Mouse (Mus musculus) MEL (cell line): Measurements from ENCODE around the gene Alpk1. TPM values are rescaled to one million over a fixed set of nuclear protein-coding genes. Genes with fewer than 3 reads are reported as not detected.

Experiments
- DNase-seq: peaks from one replicate; pipeline ENCODE4 v3.0.0; 2011; ENCODE audit warnings: low read depth, low spot score
- H3K27ac ChIP-seq: 2 replicates; pipeline ENCODE4 v1.5.1; 2012; ENCODE audit warnings: low read depth, mild to moderate bottlenecking, control low read depth, low read length, moderate library complexity; ENCODE audit not compliant: control insufficient read depth
- H3K27me3 ChIP-seq, 2 experiments: fragments of 150-350 bp in 1 of 2; sonication (generic) in 1 of 2; 2 replicates each; pipeline ENCODE4 v1.6.1; 2012; ENCODE audit warnings: low read length in 2 of 2, mild to moderate bottlenecking in 2 of 2, improper control_type of control experiment in 1 of 2, moderate library complexity in 1 of 2; ENCODE audit not compliant: insufficient read depth in 2 of 2, control insufficient read depth in 1 of 2
- H3K36me3 ChIP-seq, 2 experiments: 2 replicates each; pipeline ENCODE4 v1.6.1; 2012 to 2014; ENCODE audit warnings: low read length in 2 of 2, improper control_type of control experiment in 1 of 2, inconsistent platforms in 1 of 2, mild to moderate bottlenecking in 1 of 2; ENCODE audit not compliant: insufficient read depth in 2 of 2, control insufficient read depth in 1 of 2
- H3K4me1 ChIP-seq, 2 experiments: fragments of 150-350 bp in 1 of 2; sonication (generic) in 1 of 2; 2 replicates each; pipeline ENCODE4 v1.6.1; 2012; ENCODE audit warnings: low read length in 2 of 2, improper control_type of control experiment in 1 of 2, mild to moderate bottlenecking in 1 of 2; ENCODE audit not compliant: insufficient read depth in 2 of 2, control insufficient read depth in 1 of 2
- H3K4me3 ChIP-seq, 2 experiments: fragments of 150-350 bp in 1 of 2; sonication (generic) in 1 of 2; 2 replicates each; pipeline ENCODE4 v1.5.1; 2012; ENCODE audit warnings: low read depth in 2 of 2, low read length in 2 of 2, mild to moderate bottlenecking in 2 of 2, moderate library complexity in 2 of 2, control low read depth in 1 of 2, improper control_type of control experiment in 1 of 2; ENCODE audit not compliant: control insufficient read depth in 1 of 2, insufficient read depth in 1 of 2
- H3K79me2 ChIP-seq: 2 replicates; pipeline ENCODE4 v1.6.1; 2012; ENCODE audit warnings: mild to moderate bottlenecking, low read length, moderate library complexity; ENCODE audit not compliant: control insufficient read depth, poor library complexity, insufficient read depth
- H3K9ac ChIP-seq: 2 replicates; pipeline ENCODE4 v1.6.1; 2012; ENCODE audit warnings: low read depth, mild to moderate bottlenecking, control low read depth, low read length, moderate library complexity; ENCODE audit not compliant: control insufficient read depth, poor library complexity, severe bottlenecking
- H3K9me3 ChIP-seq: fragments of 150-350 bp; sonication (generic); replicated peaks from 2 replicates; pipeline ENCODE4 v1.6.1; 2012; ENCODE audit warnings: mild to moderate bottlenecking, low read length, improper control_type of control experiment, moderate library complexity; ENCODE audit not compliant: insufficient read depth
- BHLHE40 ChIP-seq: IDR thresholded peaks from 2 replicates; pipeline ENCODE4 v1.6.1; 2012; ENCODE audit warnings: low read depth, mild to moderate bottlenecking, inconsistent platforms, low read length, improper control_type of control experiment, borderline replicate concordance
- CHD2 ChIP-seq: IDR thresholded peaks from 2 replicates; pipeline ENCODE4 v1.6.1; 2011; ENCODE audit warnings: low read length, improper control_type of control experiment
- CTCF ChIP-seq, 3 experiments: IDR thresholded peaks in 2 of 3; conservative IDR thresholded peaks in 1 of 3; 2 replicates each; pipeline ENCODE4 v1.5.1; 2011 to 2012; ENCODE audit warnings: low read length in 3 of 3, low read depth in 2 of 3, mild to moderate bottlenecking in 2 of 3, improper control_type of control experiment in 1 of 3, inconsistent platforms in 1 of 3, mixed read lengths in 1 of 3, moderate library complexity in 1 of 3; ENCODE audit not compliant: control insufficient read depth in 1 of 3, insufficient read depth in 1 of 3, poor library complexity in 1 of 3, severe bottlenecking in 1 of 3
- E2F4 ChIP-seq: IDR thresholded peaks from 2 replicates; pipeline ENCODE4 v1.6.1; 2011; ENCODE audit warnings: low read depth, low read length, improper control_type of control experiment, borderline replicate concordance
- HCFC1 ChIP-seq: IDR thresholded peaks from 2 replicates; pipeline ENCODE4 v1.6.1; 2012; ENCODE audit warnings: low read depth, mild to moderate bottlenecking, inconsistent platforms, low read length, improper control_type of control experiment, moderate library complexity
- KAT2A ChIP-seq: conservative IDR thresholded peaks from 2 replicates; pipeline ENCODE4 v1.6.1; 2012; ENCODE audit warnings: low read depth, low read length, improper control_type of control experiment, inconsistent platforms
- MEF2A ChIP-seq: IDR thresholded peaks from 2 replicates; pipeline ENCODE4 v1.6.1; 2014; ENCODE audit warnings: low read depth, mild to moderate bottlenecking, inconsistent platforms, low read length, improper control_type of control experiment; ENCODE audit not compliant: poor library complexity, insufficient replicate concordance, severe bottlenecking; ENCODE audit errors: extremely low read depth
- MYB ChIP-seq: IDR thresholded peaks from 2 replicates; pipeline ENCODE4 v1.6.1; 2011; ENCODE audit warnings: mild to moderate bottlenecking, low read depth, low read length, improper control_type of control experiment
- NRF1 ChIP-seq: IDR thresholded peaks from 2 replicates; pipeline ENCODE4 v1.6.1; 2014; ENCODE audit warnings: low read depth, mild to moderate bottlenecking, inconsistent platforms, low read length, improper control_type of control experiment, moderate library complexity; ENCODE audit not compliant: poor library complexity, insufficient read depth, severe bottlenecking
- POLR2A ChIP-seq, 2 experiments: IDR thresholded peaks; 2 replicates each; pipeline ENCODE4 v1.6.1; 2011 to 2012; ENCODE audit warnings: low read length in 2 of 2, mild to moderate bottlenecking in 2 of 2, control low read depth in 1 of 2, improper control_type of control experiment in 1 of 2, low read depth in 1 of 2, moderate library complexity in 1 of 2; ENCODE audit not compliant: control insufficient read depth in 1 of 2, insufficient read depth in 1 of 2, poor library complexity in 1 of 2
- POLR2AphosphoS2 ChIP-seq: IDR thresholded peaks from 2 replicates; pipeline ENCODE4 v1.6.1; 2011; ENCODE audit warnings: low read length, improper control_type of control experiment
- POLR2AphosphoS5 ChIP-seq: IDR thresholded peaks from 2 replicates; pipeline ENCODE4 v1.6.1; 2012; ENCODE audit warnings: low read depth, borderline replicate concordance, mild to moderate bottlenecking, inconsistent platforms, low read length, moderate library complexity, mixed read lengths
- RAD21 ChIP-seq: IDR thresholded peaks from 2 replicates; pipeline ENCODE4 v1.6.1; 2011; ENCODE audit warnings: mild to moderate bottlenecking, low read depth, low read length, improper control_type of control experiment
- RCOR1 ChIP-seq: IDR thresholded peaks from 2 replicates; pipeline ENCODE4 v1.6.1; 2012; ENCODE audit warnings: low read depth, mild to moderate bottlenecking, inconsistent platforms, low read length, improper control_type of control experiment
- TAL1 ChIP-seq: IDR thresholded peaks from 2 replicates; pipeline ENCODE4 v1.6.1; 2012; ENCODE audit warnings: mild to moderate bottlenecking, inconsistent platforms, low read length, moderate library complexity, mixed read lengths
- TBP ChIP-seq: IDR thresholded peaks from 2 replicates; pipeline ENCODE4 v1.8.0; 2011; ENCODE audit warnings: low read depth, low read length, improper control_type of control experiment
- TCF12 ChIP-seq: IDR thresholded peaks from 2 replicates; pipeline ENCODE4 v1.6.1; 2014; ENCODE audit warnings: low read depth, mild to moderate bottlenecking, inconsistent platforms, low read length, improper control_type of control experiment, moderate library complexity
- UBTF ChIP-seq: IDR thresholded peaks from 2 replicates; pipeline ENCODE4 v1.6.1; 2012; ENCODE audit warnings: low read depth, mild to moderate bottlenecking, inconsistent platforms, low read length, improper control_type of control experiment, moderate library complexity, borderline replicate concordance; ENCODE audit not compliant: insufficient read depth
- USF2 ChIP-seq, 2 experiments: IDR thresholded peaks; 2 replicates each; pipeline ENCODE4 v1.6.1; 2011 to 2012; ENCODE audit warnings: improper control_type of control experiment in 2 of 2, low read length in 2 of 2, borderline replicate concordance in 1 of 2, inconsistent platforms in 1 of 2, low read depth in 1 of 2, mild to moderate bottlenecking in 1 of 2; ENCODE audit not compliant: insufficient read depth in 1 of 2
- ZKSCAN1 ChIP-seq: IDR thresholded peaks from 2 replicates; pipeline ENCODE4 v1.6.1; 2012; ENCODE audit warnings: low read depth, mild to moderate bottlenecking, inconsistent platforms, low read length, improper control_type of control experiment, moderate library complexity
- ZNF384 ChIP-seq: IDR thresholded peaks from 2 replicates; pipeline ENCODE4 v1.6.1; 2012; ENCODE audit warnings: low read depth, mild to moderate bottlenecking, inconsistent platforms, low read length, improper control_type of control experiment
- polyA plus RNA-seq, 2 experiments: library from polyadenylated mRNA; stranded (reverse) in 1 of 2; unstranded in 1 of 2; fragments of >175 nt in 1 of 2; fragments of >200 nt in 1 of 2; gene quantifications; 2 replicates each; pipeline versions ENCODE4 v1.2.1 to v1.2.4; 2012; ENCODE audit warnings: low replicate concordance in 2 of 2, low read depth in 1 of 2; ENCODE audit not compliant: insufficient read length in 2 of 2, insufficient read depth in 1 of 2, missing spikeins in 1 of 2
- total RNA-seq: library from RNA; depleted of rRNA; stranded (reverse); fragments of 300-350 nt; gene quantifications from 2 replicates; pipeline ENCODE4 v1.2.3, GENCODE M21; 2012

Gene Alpk1
- total and polyA plus RNA-seq, 3 experiments = 1.8 to 2.4 TPM; not detected in 1

DNA sequence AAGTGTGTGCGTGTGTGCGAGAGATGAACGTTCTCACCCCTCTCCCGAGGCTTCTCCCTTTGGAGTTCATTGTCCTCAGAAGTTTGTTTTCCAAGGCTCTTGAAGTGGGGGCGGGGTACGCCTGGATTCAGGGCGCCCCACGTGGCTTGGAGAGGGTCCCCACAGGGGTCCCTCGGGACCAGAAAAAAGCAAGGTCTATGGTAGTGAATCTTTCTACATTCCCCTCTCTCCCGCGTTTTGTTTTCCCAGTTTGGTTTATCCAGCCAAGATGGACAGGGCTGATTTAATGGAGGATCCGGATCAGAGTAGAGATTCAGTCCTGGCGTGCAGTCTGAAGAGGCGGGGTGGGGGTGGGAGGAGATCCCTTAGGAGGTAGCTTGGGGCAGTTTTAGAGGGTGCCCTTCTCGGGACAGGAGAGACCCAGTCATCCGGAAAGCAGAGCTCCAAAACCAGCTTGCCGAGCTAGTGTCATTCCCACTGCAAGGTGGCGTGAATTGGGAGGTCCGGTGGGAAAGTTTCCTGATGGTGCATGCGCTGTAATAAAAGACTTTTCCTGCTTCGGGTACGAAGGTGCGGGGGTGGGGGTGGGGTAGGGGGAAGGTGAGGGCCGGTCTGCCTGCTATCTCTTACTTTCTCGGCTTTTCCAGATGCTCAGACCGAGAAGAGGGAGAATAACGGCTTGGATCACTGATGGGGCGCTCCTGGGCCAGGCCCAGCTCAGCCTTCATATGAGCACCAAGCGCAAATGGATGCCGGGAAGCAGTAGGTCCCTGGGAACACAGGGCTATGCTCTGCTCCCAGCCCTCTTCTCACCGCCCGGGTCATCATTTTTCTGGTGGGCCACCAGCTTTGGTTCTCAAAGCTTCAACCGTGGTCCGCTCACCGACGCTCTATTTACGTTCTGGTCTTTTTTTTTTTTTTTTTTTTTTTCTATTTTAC, 139.3 kb downstream of the Alpk1 start:
- TF ChIP-seq CTCF (IDR thresholded peaks at IDR 0.05 in 2 of 3, conservative IDR thresholded peaks at IDR 0.05 in 1 of 3; ENCODE audit: control insufficient read depth in 1 of 3, insufficient read depth in 1 of 3, low read depth in 2 of 3, low read length in 3 of 3, poor library complexity in 1 of 3, severe bottlenecking in 1 of 3) (no peak), ZNF384 (no peak), TCF12 (no peak), MEF2A (no peak), MYB (no peak), UBTF (no peak), POLR2A (IDR thresholded peaks at IDR 0.05; ENCODE audit: control insufficient read depth in 1 of 2, insufficient read depth in 1 of 2, low read depth in 1 of 2, low read length in 2 of 2, poor library complexity in 1 of 2) (no peak), TAL1 (no peak), POLR2AphosphoS2 (no peak), HCFC1 (no peak), ZKSCAN1 (no peak), BHLHE40 (no peak), KAT2A (no peak)
- H3K27me3 ChIP-seq = peaks cover under 1 to 9% of the 10 kb centered on the region in 2 experiments; a peak in 2 of 4 replicates
- no peaks in the 10 kb centered on the region; a peak in 1 of 4 replicates for H3K4me1 ChIP-seq
- H3K4me3 ChIP-seq = no peak overlapping the region
- no peak overlapping the region for H3K9ac ChIP-seq
- H3K27ac ChIP-seq = no peak overlapping the region
- no peaks in the 10 kb centered on the region for H3K79me2 ChIP-seq
- no peaks in the 10 kb centered on the region; a peak in 1 of 4 replicates for H3K36me3 ChIP-seq
- H3K9me3 ChIP-seq = no peaks in the 10 kb centered on the region
- DNase-seq = no peak

DNA sequence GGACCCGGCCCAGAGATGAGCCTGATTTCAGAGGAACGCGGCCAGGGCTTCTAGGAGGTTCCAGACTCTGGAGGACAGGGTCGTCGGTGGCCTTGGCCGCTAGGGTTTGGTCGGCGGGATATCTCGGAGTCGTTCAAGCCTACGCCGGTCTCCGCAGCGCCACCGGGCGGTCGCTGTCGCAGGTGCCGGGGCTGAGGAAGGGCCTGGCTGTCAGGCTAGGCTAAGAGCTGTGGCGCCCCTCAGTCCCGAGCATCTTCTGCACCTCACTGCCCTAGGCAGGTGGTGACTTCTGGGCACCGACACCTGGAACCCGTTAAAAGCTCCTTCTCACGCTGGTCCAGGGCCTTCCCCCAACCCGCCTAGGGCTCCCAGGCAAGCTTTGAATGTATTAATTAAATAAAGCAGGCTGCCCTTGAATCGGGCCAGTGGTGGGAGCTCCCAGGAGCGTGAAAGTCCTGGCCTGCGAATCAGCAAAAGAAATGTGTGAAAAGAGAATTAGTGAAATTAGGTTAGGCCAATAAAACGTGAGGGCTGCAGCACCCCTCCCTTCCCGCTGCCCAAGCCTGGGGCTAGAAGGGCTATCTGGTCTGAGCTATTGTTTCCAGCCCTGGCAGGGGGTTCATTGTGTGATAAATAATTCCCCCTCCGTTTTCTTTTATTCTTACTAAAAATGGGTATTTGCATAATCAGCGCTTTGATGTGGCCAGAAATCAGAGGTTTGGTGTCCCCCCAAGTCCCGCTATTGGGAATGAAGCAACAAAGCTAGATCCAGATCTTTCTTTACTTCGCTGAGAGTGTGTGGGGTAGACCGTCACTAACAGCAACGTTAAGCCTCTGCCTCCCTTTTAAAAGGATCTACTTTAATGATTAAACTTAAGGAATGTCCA, 140.2 kb downstream of the Alpk1 start:
- Histone ChIP-seq H3K27me3 (peaks cover 1 to 9% of the 10 kb centered on the region in 2 experiments; a peak in 3 of 4 replicates), H3K79me2 (no peaks in the 10 kb centered on the region), H3K27ac (no peak overlapping the region), H3K9me3 (no peaks in the 10 kb centered on the region), H3K4me3 (no peak overlapping the region), H3K4me1 (no peaks in the 10 kb centered on the region; a peak in 1 of 4 replicates), H3K9ac (no peak overlapping the region), H3K36me3 (no peaks in the 10 kb centered on the region)
- DNase-seq = no peak
- TF ChIP-seq CTCF (IDR thresholded peaks at IDR 0.05 in 2 of 3, conservative IDR thresholded peaks at IDR 0.05 in 1 of 3; ENCODE audit: control insufficient read depth in 1 of 3, insufficient read depth in 1 of 3, low read depth in 2 of 3, low read length in 3 of 3, poor library complexity in 1 of 3, severe bottlenecking in 1 of 3) = no peak
- TF ChIP-seq CHD2 = no peak
- no peak for TF ChIP-seq TBP
- TF ChIP-seq NRF1 = no peak
- TF ChIP-seq E2F4 = no peak
- TF ChIP-seq USF2 (IDR thresholded peaks at IDR 0.05; ENCODE audit: borderline replicate concordance in 1 of 2, insufficient read depth in 1 of 2, low read depth in 1 of 2, low read length in 2 of 2) = no peak
- no peak for TF ChIP-seq POLR2AphosphoS5
- no peak for TF ChIP-seq RCOR1
- no peak for TF ChIP-seq MEF2A
- no peak for TF ChIP-seq UBTF
- TF ChIP-seq RAD21 = no peak
